Mouse (Mus musculus) CH12.LX (cell line): ENCODE results near the gene Smarca2. TPM values are rescaled to one million over a fixed set of nuclear protein-coding genes. Genes with fewer than 3 reads are reported as not detected.
A peak's percentile ranks its signal among the peaks of the same experiment; 100 is the strongest.

Experiments used
- DNase-seq: peaks from one replicate; pipeline ENCODE4 v3.0.0-alpha.2; 2013; ENCODE audit errors: extremely low read depth
- H3K27ac ChIP-seq: 2 replicates; pipeline ENCODE4 v1.5.1; 2012; ENCODE audit warnings: low read depth, mild to moderate bottlenecking, control low read depth, moderate library complexity; ENCODE audit not compliant: insufficient read depth
- H3K27me3 ChIP-seq: replicated peaks from 2 replicates; pipeline ENCODE3; 2012; ENCODE audit warnings: inconsistent platforms
- H3K36me3 ChIP-seq, 2 experiments: replicated peaks in 1 of 2; 2 replicates each; pipeline versions ENCODE3 to v1.6.1; 2012; ENCODE audit warnings: inconsistent platforms in 1 of 2, low read length in 1 of 2, mild to moderate bottlenecking in 1 of 2, mixed read lengths in 1 of 2, moderate library complexity in 1 of 2; ENCODE audit not compliant: control insufficient read depth in 1 of 2, insufficient read depth in 1 of 2
- H3K4me1 ChIP-seq, 2 experiments: 2 replicates each; pipeline ENCODE4 v1.6.1; 2012; ENCODE audit warnings: inconsistent platforms in 1 of 2, moderate library complexity in 1 of 2; ENCODE audit not compliant: insufficient read depth in 2 of 2, control insufficient read depth in 1 of 2
- H3K4me2 ChIP-seq: 2 replicates; pipeline ENCODE4 v1.6.1; 2012; ENCODE audit warnings: low read depth, mild to moderate bottlenecking, control low read depth; ENCODE audit not compliant: poor library complexity, insufficient read depth, severe bottlenecking
- H3K4me3 ChIP-seq, 3 experiments: fragments of 150-350 bp in 1 of 3; sonication (generic) in 1 of 3; replicated peaks in 1 of 3; 2 replicates each; pipeline versions ENCODE3 to v1.5.1; 2011 to 2012; ENCODE audit warnings: low read depth in 2 of 3, low read length in 2 of 3, mild to moderate bottlenecking in 2 of 3, moderate library complexity in 2 of 3, control low read depth in 1 of 3, improper control_type of control experiment in 1 of 3, inconsistent platforms in 1 of 3, mixed read lengths in 1 of 3; ENCODE audit not compliant: poor library complexity in 1 of 3
- H3K79me2 ChIP-seq: replicated peaks from 2 replicates; pipeline ENCODE4 v1.6.1; 2012; ENCODE audit warnings: mild to moderate bottlenecking, moderate library complexity; ENCODE audit not compliant: control insufficient read depth, poor library complexity, insufficient read depth, severe bottlenecking; ENCODE audit errors: extremely low read depth
- H3K9ac ChIP-seq: 2 replicates; pipeline ENCODE4 v1.6.1; 2012; ENCODE audit warnings: low read depth, mild to moderate bottlenecking, control low read depth, moderate library complexity; ENCODE audit not compliant: insufficient read depth
- H3K9me3 ChIP-seq: replicated peaks from 2 replicates; pipeline ENCODE3; 2012; ENCODE audit warnings: low read length, inconsistent platforms, mixed read lengths
- BHLHE40 ChIP-seq: IDR thresholded peaks from 2 replicates; pipeline ENCODE4 v1.6.1; 2011; ENCODE audit warnings: mild to moderate bottlenecking, low read depth, low read length, improper control_type of control experiment
- CHD2 ChIP-seq: IDR thresholded peaks from 2 replicates; pipeline ENCODE4 v1.6.1; 2011; ENCODE audit warnings: low read length, improper control_type of control experiment
- CTCF ChIP-seq, 2 experiments: IDR thresholded peaks in 1 of 2; conservative IDR thresholded peaks in 1 of 2; 2 replicates each; pipeline ENCODE4 v1.5.1; 2011 to 2012; ENCODE audit warnings: low read depth in 2 of 2, low read length in 2 of 2, improper control_type of control experiment in 1 of 2, inconsistent platforms in 1 of 2, mild to moderate bottlenecking in 1 of 2, moderate library complexity in 1 of 2
- EP300 ChIP-seq: IDR thresholded peaks from 2 replicates; pipeline ENCODE4 v1.6.1; 2011; ENCODE audit warnings: low read length, improper control_type of control experiment
- ETS1 ChIP-seq: conservative IDR thresholded peaks from 2 replicates; pipeline ENCODE4 v1.6.1; 2012; ENCODE audit warnings: low read depth, mild to moderate bottlenecking, inconsistent platforms, low read length, improper control_type of control experiment, moderate library complexity
- IRF4 ChIP-seq: IDR thresholded peaks from 2 replicates; pipeline ENCODE4 v1.6.1; 2014; ENCODE audit warnings: low read depth, mild to moderate bottlenecking, inconsistent platforms, low read length, improper control_type of control experiment
- JUND ChIP-seq: conservative IDR thresholded peaks from 2 replicates; pipeline ENCODE4 v1.6.1; 2011; ENCODE audit warnings: low read depth, low read length, improper control_type of control experiment
- MAFK ChIP-seq: IDR thresholded peaks from 2 replicates; pipeline ENCODE4 v1.6.1; 2011; ENCODE audit warnings: low read length, improper control_type of control experiment; ENCODE audit not compliant: insufficient replicate concordance
- MEF2A ChIP-seq: IDR thresholded peaks from 2 replicates; pipeline ENCODE4 v1.6.1; 2014; ENCODE audit warnings: low read depth, mild to moderate bottlenecking, inconsistent platforms, low read length, improper control_type of control experiment, borderline replicate concordance
- MYC ChIP-seq: IDR thresholded peaks from 2 replicates; pipeline ENCODE4 v1.6.1; 2011; ENCODE audit warnings: low read depth, mild to moderate bottlenecking, improper control_type of control experiment, low read length
- NRF1 ChIP-seq: IDR thresholded peaks from 2 replicates; pipeline ENCODE4 v1.6.1; 2014; ENCODE audit warnings: low read depth, mild to moderate bottlenecking, inconsistent platforms, low read length, improper control_type of control experiment, moderate library complexity
- POLR2AphosphoS2 ChIP-seq: IDR thresholded peaks from 2 replicates; pipeline ENCODE4 v1.6.1; 2011; ENCODE audit warnings: low read depth, low read length, improper control_type of control experiment
- RAD21 ChIP-seq: IDR thresholded peaks from 2 replicates; pipeline ENCODE4 v1.6.1; 2011; ENCODE audit warnings: low read depth, mild to moderate bottlenecking, low read length, improper control_type of control experiment, moderate library complexity
- ZKSCAN1 ChIP-seq: IDR thresholded peaks from 2 replicates; pipeline ENCODE4 v1.6.1; 2012; ENCODE audit warnings: low read depth, inconsistent platforms, low read length, improper control_type of control experiment, borderline replicate concordance
- ZMIZ1 ChIP-seq: IDR thresholded peaks from 2 replicates; pipeline ENCODE4 v1.6.1; 2012; ENCODE audit warnings: low read depth, mild to moderate bottlenecking, inconsistent platforms, low read length, improper control_type of control experiment
- dilution Hi-C: fragments of 300-500 bp; cut with MboI; formaldehyde crosslinking; loops from 2 replicates; pipeline ENCODE4 v1.14.3; 2020; ENCODE audit warnings: low sequenced_read_pairs; ENCODE audit not compliant: extremely low pct_unique_long_range_greater_than_20kb, extremely low pct_ligation_motif_present
- in situ Hi-C: fragments of 300-500 bp; cut with MboI; formaldehyde crosslinking; loops from 3 replicates; pipeline ENCODE4 v1.14.3; 2019; ENCODE audit warnings: low sequenced_read_pairs, low pct_ligation_motif_present, low pct_unique_long_range_greater_than_20kb, mixed read lengths
- polyA plus RNA-seq: library from polyadenylated mRNA; unstranded; fragments of >175 nt; gene quantifications from 2 replicates; pipeline ENCODE4 v1.2.1, GENCODE M21; 2012; ENCODE audit warnings: low read depth; ENCODE audit not compliant: insufficient read length
- total RNA-seq, 2 experiments: library from RNA; depleted of rRNA; stranded (reverse); fragments of 300-350 nt in 1 of 2; fragments of >200 nt in 1 of 2; gene quantifications; 2 replicates each; pipeline ENCODE4 v1.2.3; 2012 to 2014

Smarca2 gene
- total and polyA plus RNA-seq, 3 experiments = 19.4 to 47.1 (median 21.8) TPM

- Histone ChIP-seq H3K27me3 (no peaks in the 10 kb centered on the region), H3K4me1 (peaks cover 17 to 44% of the 10 kb centered on the region in 2 experiments), H3K9me3 (peaks cover 5% of the 10 kb centered on the region), H3K27ac (no peak overlapping the region), H3K36me3 (peaks cover 36 to 77% of the 10 kb centered on the region in 2 experiments), H3K4me3 (no peak overlapping the region), H3K4me2 (no peak overlapping the region), H3K9ac (no peak overlapping the region), H3K79me2 (0 out of 2 replicates have a peak, but pooled peaks cover 2% of the 10 kb centered on the region)
- in situ Hi-C loops (no loop called here), dilution Hi-C loops (no loop called here)
- DNase-seq = no peak
- TF ChIP-seq IRF4 (0 out of 2 replicates have a peak, but pooled peaks have one; percentile 4), CHD2 (0 out of 2 replicates have a peak, but pooled peaks have one; percentile 6), ETS1 (no peak)
These were observed 76.7 kb downstream of the Smarca2 start for GRCm38 (mm10) chr19:26681549-26681948.

- Histone ChIP-seq H3K27me3 (no peaks in the 10 kb centered on the region), H3K79me2 (0 out of 2 replicates have a peak, but pooled peaks cover 2% of the 10 kb centered on the region), H3K27ac (peak overlapping the region; percentile 6; the same call in 1 of the 2 replicates), H3K4me3 (no peak overlapping the region), H3K4me1 (peaks cover 17 to 44% of the 10 kb centered on the region in 2 experiments), H3K9ac (no peak overlapping the region), H3K9me3 (peaks cover 5% of the 10 kb centered on the region), H3K4me2 (no peak overlapping the region), H3K36me3 (peaks cover 31 to 77% of the 10 kb centered on the region in 2 experiments)
- in situ Hi-C loops (no loop called here), dilution Hi-C loops (no loop called here)
- DNase-seq = peak; percentile 45
- TF ChIP-seq BHLHE40 (peak; percentile 51), JUND (no peak), EP300 (peak; percentile 19; the same call in 1 of the 2 replicates), MEF2A (no peak), MYC (no peak), CHD2 (0 out of 2 replicates have a peak, but pooled peaks have one; percentile 5), ZMIZ1 (no peak), NRF1 (no peak), ZKSCAN1 (no peak), MAFK (no peak)
These were observed 77.3 kb downstream of the Smarca2 start for GRCm38 (mm10) chr19:26682130-26682529.

GRCm38 (mm10) chr19:26682731-26683130, 77.9 kb downstream of the Smarca2 start:
- Histone ChIP-seq H3K4me2 (no peak overlapping the region), H3K36me3 (peaks cover 33 to 78% of the 10 kb centered on the region in 2 experiments), H3K27me3 (no peaks in the 10 kb centered on the region), H3K9me3 (peaks cover 5% of the 10 kb centered on the region), H3K4me1 (peaks cover 17 to 44% of the 10 kb centered on the region in 2 experiments), H3K9ac (no peak overlapping the region), H3K79me2 (0 out of 2 replicates have a peak, but pooled peaks cover 2% of the 10 kb centered on the region), H3K4me3 (no peak overlapping the region), H3K27ac (peak overlapping the region; percentile 58)
- TF ChIP-seq RAD21 (peak; percentile 4), ZKSCAN1 (peak; percentile 12; the same call in 1 of the 2 replicates), ZMIZ1 (no peak), POLR2AphosphoS2 (no peak), CTCF (conservative IDR thresholded peaks at IDR 0.05 in 1 of 2, IDR thresholded peaks at IDR 0.05 in 1 of 2; ENCODE audit: low read depth in 2 of 2, low read length in 2 of 2) (peak in 1 of 2 experiments; percentile 42; a peak in 2 of 4 replicates)
- dilution Hi-C loops (no loop called here), in situ Hi-C loops (no loop called here)
- no peak for DNase-seq
